Mouse (Mus musculus) brain, embryonic 18.5 days (tissue): ENCODE data around the gene Nphs2.
"Not testable (repeated sequence)": the region's sequence is repeated elsewhere in the genome, so short reads cannot be mapped to it uniquely, and the experiment has no call there.

Source experiments
- DNase-seq: peaks from one replicate; pipeline ENCODE4 v3.0.0-alpha.2; 2012; ENCODE audit warnings: low read depth, low spot score

Gene Nphs2

DNA sequence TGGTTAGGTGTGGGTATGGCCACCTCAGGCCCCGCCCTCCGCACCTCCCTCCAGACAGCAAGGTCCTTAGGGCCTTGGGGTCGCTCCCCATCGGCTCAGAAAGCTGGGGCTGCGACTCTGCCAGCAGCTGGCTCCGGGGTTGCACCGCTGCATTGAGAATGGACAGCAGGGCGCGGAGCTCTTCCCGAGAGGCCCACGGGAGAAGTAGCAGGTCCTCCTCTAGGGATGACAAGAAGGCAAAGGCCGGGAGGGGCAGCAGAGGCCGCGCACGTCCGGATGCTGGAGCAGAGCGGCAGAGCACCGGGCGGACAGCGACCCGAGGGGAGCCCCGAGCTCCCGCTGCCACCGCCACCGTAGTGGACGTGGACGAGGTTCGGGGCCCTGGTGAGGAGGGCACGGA, at the start of gene Nphs2:
TSS of gene Nphs2 (plus strand) at position 98 of the 400 bp plus-strand sequence.
- DNase-seq = no peak

DNA sequence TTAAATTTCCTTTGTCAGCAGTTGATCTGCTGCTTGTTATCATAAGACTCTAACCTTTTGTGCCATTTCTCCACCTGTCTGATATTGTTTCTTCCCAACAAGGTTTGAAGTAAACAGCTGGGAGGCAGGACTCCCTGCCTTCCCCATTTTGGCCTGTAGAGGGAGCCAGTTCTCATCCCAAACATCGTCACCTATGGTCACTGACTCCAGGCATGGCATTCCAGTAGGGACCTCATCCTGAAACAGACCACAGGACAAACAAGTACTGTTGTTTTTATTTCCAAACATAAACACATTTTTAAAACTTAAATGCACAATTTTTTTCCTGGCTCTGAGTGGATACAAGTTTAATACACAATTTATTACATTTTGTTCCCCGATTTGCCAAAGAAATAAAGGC, 47.2 kb upstream of the Nphs2 start:
- no peak for DNase-seq

DNA sequence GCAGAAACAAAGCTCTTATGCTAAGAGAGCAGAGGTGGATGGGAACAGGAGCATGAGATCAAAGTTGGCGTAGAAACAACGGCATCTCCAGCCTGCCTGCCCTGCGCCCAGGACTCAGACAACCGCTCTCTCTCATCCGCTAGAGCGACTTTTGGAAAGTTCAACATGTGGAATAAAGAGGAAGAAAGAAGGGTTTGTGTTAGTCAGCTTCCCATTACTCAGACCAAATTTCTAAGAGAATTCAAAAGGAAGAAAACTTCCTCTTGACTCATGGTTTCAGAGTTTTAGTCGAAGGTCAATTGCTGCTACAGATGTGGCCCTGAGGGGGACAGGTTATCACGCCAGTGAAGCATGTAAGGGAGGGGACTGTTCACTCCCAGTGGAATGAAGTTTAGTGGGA, 46.6 kb upstream of the Nphs2 start:
- DNase-seq = no peak

GRCm38 (mm10) chr1:156268546-156268945, 42.0 kb upstream of the Nphs2 start:
- DNase-seq = not testable (repeated sequence)

GRCm38 (mm10) chr1:156270471-156270870, 40.1 kb upstream of the Nphs2 start:
- no peak for DNase-seq

- DNase-seq = peak; percentile 22
Measured at GRCm38 (mm10) chr1:156271654-156272053, 38.9 kb upstream of the Nphs2 start.

- DNase-seq = no peak
Measured at GRCm38 (mm10) chr1:156273647-156274046, 36.9 kb upstream of the Nphs2 start.

GRCm38 (mm10) chr1:156280131-156280530, 30.4 kb upstream of the Nphs2 start:
- no peak for DNase-seq

- no peak for DNase-seq
Measured at GRCm38 (mm10) chr1:156284207-156284606, 26.3 kb upstream of the Nphs2 start.

DNA sequence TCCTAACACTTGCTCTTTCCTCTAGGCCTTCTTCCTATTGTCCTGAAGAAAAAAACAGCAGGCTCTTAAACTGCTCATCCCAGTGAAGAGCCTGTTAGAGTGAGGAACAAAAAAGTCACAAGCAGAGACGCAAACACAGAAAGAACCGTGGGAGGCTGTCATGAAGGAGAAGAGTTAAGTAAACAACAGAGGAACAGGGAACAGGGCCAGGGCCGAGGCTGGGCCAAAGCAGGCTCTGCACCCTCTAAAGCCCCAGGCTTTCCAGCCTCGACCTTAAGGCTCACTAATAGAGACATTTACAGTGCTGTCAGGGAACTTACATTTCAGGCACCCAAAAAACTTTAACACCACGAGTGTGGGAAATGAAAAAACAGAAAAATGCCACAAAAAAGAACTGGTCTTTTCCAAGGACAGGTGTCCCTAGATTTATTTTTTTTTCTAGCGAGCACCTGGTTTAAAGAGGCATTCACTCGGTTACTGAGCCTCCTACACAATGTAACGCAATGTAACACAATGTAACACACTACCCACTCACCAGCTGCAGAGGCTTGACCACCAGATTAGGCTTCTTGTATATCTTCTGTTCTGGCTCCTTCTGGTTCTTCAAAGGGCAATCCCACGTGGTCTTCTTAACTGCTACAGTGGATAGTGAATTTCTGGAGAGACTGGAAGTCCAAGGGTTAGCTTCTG, 25.5 kb upstream of the Nphs2 start:
- DNase-seq = no peak

DNA sequence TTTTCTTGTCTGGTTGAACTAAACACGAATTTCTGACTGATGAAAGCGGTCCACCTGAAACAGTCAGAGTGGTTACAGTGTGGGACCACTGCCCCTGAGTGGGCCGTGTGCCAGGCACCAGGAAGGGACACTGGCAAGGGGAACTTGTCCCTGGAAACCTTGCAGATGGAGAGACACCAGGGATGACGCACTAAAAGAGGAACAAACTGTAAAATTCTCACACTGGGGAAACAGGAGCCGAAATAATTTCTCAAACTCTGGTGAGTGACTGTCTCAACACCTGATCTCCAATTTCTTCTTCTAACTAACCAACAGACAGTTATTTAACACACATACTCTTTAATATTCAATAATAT, 25.0 kb upstream of the Nphs2 start:
- DNase-seq = no peak

- no peak for DNase-seq
Measured at GRCm38 (mm10) chr1:156288556-156289221, 21.8 kb upstream of the Nphs2 start.

- not testable (repeated sequence) for DNase-seq
Measured at GRCm38 (mm10) chr1:156289222-156289587, 21.3 kb upstream of the Nphs2 start.

DNA sequence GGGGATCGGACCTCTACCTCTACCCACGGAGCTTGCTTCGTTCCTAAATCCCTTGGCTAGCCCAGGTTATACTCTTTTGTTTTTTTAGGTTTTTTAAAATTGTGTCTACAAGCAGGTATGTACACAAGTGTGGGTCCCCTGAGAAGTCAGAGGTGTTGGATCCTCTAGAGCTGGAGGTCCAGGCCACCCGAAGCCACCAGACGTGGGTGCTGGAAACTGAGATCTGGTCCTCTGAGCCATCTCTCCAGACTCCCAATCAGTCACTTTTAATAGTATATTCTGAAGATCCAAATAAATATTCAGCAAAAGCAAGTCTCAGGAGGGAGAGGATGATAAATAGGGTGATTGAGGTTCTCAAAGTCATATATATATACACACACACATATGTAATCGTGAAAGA, 20.5 kb upstream of the Nphs2 start:
- no peak for DNase-seq

GRCm38 (mm10) chr1:156302911-156303749, 7.4 kb upstream of the Nphs2 start, which contains the start of gene Tdrd5:
Gene Tdrd5, minus strand, starts transcription at chr1:156303664.
- DNase-seq = peak; percentile 10

DNA sequence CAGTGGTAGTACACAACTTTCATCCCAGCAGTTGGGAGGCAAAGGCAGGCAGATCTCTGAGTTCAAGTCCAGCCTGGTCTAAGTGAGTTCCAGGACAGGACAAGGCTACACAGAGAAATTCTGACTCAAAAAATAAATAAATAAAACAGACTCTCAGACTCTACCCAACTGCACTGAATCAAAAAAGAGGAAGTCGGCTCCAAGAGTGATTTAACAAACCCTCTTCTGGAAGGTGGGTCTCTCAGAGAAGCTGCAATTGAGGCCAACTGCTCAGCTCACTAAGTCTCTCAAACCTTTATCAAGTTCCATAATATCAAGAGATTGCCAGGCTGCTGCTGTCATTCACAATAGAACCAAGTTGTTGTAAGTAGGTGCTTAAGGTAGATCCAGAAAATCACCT, 1.9 kb upstream of the Nphs2 start:
- DNase-seq = no peak

DNA sequence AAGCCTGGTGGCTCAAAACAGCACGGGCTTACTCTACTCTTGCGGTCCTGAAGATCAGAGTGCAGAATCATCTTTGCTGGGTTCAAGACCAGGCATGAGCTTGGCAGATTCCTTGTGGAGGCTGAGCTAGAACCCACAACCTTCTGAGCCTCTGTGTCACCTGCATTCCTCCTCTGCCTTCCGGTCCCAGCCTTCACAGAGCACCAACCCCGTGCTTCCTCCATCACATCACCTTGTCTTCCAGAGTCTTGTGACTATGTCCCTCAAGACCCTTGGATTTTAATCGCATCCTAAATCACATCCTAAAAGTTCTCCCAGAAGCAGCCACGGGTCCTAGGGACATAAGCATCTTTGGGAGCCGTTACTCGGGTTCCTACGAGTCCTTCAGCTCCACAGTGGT, 12.6 kb downstream of the Nphs2 start:
- no peak for DNase-seq

DNA sequence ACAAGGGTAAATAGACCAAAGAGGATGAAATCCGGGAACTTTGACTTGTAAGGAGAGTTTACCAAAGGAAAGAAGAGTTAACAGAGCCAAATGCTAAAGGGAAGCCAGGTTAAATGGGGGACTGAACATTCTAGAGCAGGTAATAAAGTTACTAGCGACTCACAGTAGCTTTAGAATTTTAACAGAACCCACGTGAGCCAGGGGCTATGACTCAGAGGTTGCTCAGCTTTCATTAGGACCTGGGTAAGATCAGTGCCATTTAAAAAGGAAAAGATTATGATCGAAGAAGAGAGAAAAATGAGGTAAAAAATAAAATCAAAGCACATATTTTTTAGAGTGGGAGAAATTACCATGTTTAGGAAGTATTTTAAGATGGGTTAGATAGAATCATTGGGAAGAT, 30.3 kb downstream of the Nphs2 start:
- DNase-seq = no peak

- DNase-seq = no peak
Measured at GRCm38 (mm10) chr1:156344433-156344832, 33.9 kb downstream of the Nphs2 start.

- DNase-seq = no peak
Measured at GRCm38 (mm10) chr1:156345633-156346032, 35.1 kb downstream of the Nphs2 start.

DNA sequence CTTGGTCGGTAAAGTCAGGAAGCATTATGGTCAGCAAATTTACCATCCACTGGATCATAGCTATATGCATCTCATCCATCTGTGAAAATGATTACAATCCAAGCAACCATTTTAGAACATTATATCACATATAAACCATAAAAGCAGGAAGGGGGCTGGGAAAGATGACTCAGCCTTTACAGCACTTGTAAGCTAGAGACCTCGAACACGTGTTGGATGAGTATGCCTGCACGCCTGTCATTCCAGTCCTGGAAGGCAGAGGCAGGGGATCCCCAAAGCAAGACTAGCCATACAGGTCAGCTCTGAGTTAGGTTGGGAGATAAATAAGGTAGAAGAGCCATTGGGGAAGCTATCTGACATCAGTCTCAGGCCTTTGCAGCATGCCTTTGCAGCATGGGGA, 38.5 kb downstream of the Nphs2 start:
- DNase-seq = no peak

GRCm38 (mm10) chr1:156350441-156350840, 39.9 kb downstream of the Nphs2 start:
- no peak for DNase-seq

- no peak for DNase-seq
Measured at GRCm38 (mm10) chr1:156352466-156352865, 41.9 kb downstream of the Nphs2 start.
